Mouse (Mus musculus) stomach, embryonic 16.5 days (tissue): ENCODE measurements around the gene Eva1b. TPM values are rescaled to one million over a fixed set of nuclear protein-coding genes. Genes with fewer than 3 reads are reported as not detected.
A peak's percentile ranks its signal among the peaks of the same experiment; 100 is the strongest.

ENCODE experiments used
- ATAC-seq: fragments of 200-750 bp; cut with Nextera tagmentation; 2 replicates; pipeline ENCODE4 v1.8.0; 2017; ENCODE audit warnings: moderate number of reproducible peaks, moderate TSS enrichment; ENCODE audit not compliant: insufficient read depth, low FRiP score
- H3K27ac ChIP-seq: fragments of 300-500 bp; sonication (generic); 2 replicates; pipeline ENCODE4 v1.5.1; 2014; ENCODE audit warnings: low read length
- H3K27me3 ChIP-seq: fragments of 300-500 bp; sonication (generic); 2 replicates; pipeline ENCODE4 v1.6.1; 2014; ENCODE audit warnings: low read length, control low read depth, mixed read lengths; ENCODE audit not compliant: control insufficient read depth, insufficient read depth
- H3K36me3 ChIP-seq: fragments of 300-500 bp; sonication (generic); 2 replicates; pipeline ENCODE4 v1.6.1; 2014; ENCODE audit warnings: low read length; ENCODE audit not compliant: control insufficient read depth, insufficient read depth
- H3K4me1 ChIP-seq: fragments of 300-500 bp; sonication (generic); 2 replicates; pipeline ENCODE4 v1.6.1; 2014; ENCODE audit warnings: low read length, control low read depth, mixed read lengths; ENCODE audit not compliant: control insufficient read depth, insufficient read depth
- H3K4me2 ChIP-seq: fragments of 300-500 bp; sonication (generic); 2 replicates; pipeline ENCODE4 v1.6.1; 2014; ENCODE audit warnings: low read depth, low read length, mixed read lengths
- H3K4me3 ChIP-seq: fragments of 300-500 bp; sonication (generic); replicated peaks from 2 replicates; pipeline ENCODE4 v1.5.1; 2014; ENCODE audit warnings: mild to moderate bottlenecking, low read length
- H3K9ac ChIP-seq: fragments of 300-500 bp; sonication (generic); 2 replicates; pipeline ENCODE4 v1.6.1; 2014; ENCODE audit warnings: low read length
- H3K9me3 ChIP-seq: fragments of 300-500 bp; sonication (generic); replicated peaks from 2 replicates; pipeline ENCODE4 v1.6.1; 2016; ENCODE audit warnings: low read length, control low read depth; ENCODE audit not compliant: control insufficient read depth
- WGBS: fragments of 180-500 bp; shearing (Covaris S2); extraction: QIAGEN DNeasy Blood & Tissue Kit; methylation state at CpG from one replicate; pipeline ENCODE4 v1.1.7; 2014; 5-methylcytosine and 5-hydroxymethylcytosine counted together
- polyA plus RNA-seq: library from polyadenylated mRNA; unstranded; fragments of >200 nt; fragmentation: Nextera tagmentation; extraction: Ambion mirVana; gene quantifications from 2 replicates; pipeline ENCODE4 v1.2.1, GENCODE M21; 2015

Eva1b gene
- polyA plus RNA-seq, 1 experiment from 2014 or later, result 49.7 TPM

DNA sequence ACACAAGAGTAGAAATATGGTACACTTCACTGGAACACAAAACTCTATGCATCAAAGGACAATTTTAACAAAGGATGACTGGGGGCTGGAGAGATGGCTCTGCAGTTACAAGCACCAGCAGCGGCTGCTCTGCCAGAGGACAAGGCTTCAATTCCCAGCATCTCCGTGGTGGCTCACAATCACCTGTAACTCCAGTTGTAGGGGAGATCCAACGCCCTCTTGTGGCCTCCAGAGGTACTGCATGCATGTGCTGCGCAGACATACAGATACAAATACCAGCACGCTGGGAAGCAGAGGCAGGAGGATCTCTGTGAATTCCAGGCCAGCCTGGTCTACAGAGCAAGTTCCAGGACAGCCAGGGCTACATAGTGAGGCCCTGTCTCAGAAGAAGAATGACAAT, 9.1 kb downstream of the Eva1b start:
- H3K4me1 ChIP-seq, result peaks cover 12% of the 10 kb centered on the region; the same call in 1 of the 2 replicates
- H3K36me3 ChIP-seq, result 0 out of 2 replicates have a peak, but pooled peaks cover 3% of the 10 kb centered on the region
- H3K4me2 ChIP-seq, result no peak overlapping the region
- 0 out of 2 replicates have a peak overlapping the region, but pooled peaks have one; percentile 83 for H3K27ac ChIP-seq
- H3K9ac ChIP-seq, result no peak overlapping the region
- no peak overlapping the region for H3K4me3 ChIP-seq
- no peaks in the 10 kb centered on the region for H3K27me3 ChIP-seq
- no peaks in the 10 kb centered on the region for H3K9me3 ChIP-seq
- WGBS, result 62% methylated on average over 5 of the region's 5 CpGs
- ATAC-seq, result no peak

DNA sequence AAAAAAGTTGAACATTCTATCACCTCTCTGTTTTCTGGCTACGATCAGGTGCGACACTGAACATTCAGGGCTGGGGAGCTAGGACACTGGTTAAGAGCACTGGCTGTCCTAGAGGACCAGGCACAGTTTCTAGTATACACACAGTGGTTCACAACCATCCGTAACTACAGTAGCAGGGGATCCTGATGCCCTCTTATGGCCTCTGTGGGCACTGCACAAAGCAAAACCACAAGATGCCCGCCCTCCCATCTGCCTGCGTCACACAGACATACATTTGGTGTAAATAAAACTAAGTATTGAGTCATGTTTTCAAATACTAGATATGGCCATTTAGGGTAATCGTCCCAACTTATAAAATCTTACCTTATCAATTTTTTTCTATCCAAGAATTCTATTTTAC, 10.0 kb downstream of the Eva1b start:
- Histone ChIP-seq H3K9me3 (no peaks in the 10 kb centered on the region), H3K4me2 (no peak overlapping the region), H3K27me3 (no peaks in the 10 kb centered on the region), H3K9ac (no peak overlapping the region), H3K36me3 (0 out of 2 replicates have a peak, but pooled peaks cover 3% of the 10 kb centered on the region), H3K4me1 (peaks cover 12% of the 10 kb centered on the region), H3K27ac (no peak overlapping the region), H3K4me3 (no peak overlapping the region)
- WGBS, result 85% methylated on average over 6 of the region's 6 CpGs
- no peak for ATAC-seq

DNA sequence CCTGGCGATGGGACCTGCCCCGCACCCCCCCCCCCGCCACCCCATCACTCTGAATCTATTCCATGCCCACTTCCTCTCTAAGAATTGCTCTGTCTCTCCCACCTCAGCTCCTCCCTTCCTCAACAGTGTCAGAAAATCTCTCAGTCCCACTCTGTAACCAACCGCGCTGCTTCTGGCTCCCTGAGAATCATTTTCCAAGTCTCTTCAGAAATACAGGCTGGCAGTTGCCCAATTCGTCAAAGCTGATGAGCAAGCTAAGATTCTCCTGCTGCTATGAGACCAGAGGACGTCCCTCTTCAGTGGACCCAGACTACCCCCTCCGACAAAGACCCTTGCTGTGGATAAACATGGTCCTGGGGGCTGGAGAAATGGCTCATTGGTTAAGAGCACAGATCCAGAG, 11.9 kb downstream of the Eva1b start:
- Histone ChIP-seq H3K4me1 (peaks cover 22% of the 10 kb centered on the region), H3K36me3 (0 out of 2 replicates have a peak, but pooled peaks cover 3% of the 10 kb centered on the region), H3K27me3 (no peaks in the 10 kb centered on the region), H3K9me3 (no peaks in the 10 kb centered on the region), H3K9ac (no peak overlapping the region), H3K4me3 (no peak overlapping the region), H3K4me2 (no peak overlapping the region), H3K27ac (no peak overlapping the region)
- WGBS, result 70% methylated on average over 8 of the region's 8 CpGs
- ATAC-seq, result no peak

DNA sequence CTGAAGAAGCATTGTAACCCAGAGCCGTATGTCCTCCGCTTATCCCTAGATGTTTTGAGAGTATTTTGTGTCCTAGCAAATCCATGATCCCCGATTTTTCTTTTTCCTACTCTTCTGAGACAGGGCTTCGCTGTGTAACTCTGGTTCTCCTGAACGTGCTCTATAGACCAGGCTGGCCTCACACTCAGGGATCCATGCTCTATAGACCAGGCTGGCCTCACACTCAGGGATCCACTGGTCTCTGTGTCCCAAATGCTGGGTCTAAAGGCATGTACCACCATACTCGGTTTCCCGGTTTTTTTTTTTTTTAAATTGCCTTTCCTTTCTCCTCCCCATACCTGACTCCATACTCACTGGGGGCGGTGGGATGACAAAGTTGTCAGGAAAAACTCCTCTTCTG, 13.4 kb downstream of the Eva1b start:
- no peak overlapping the region for H3K4me2 ChIP-seq
- H3K27ac ChIP-seq, result no peak overlapping the region
- no peak overlapping the region for H3K9ac ChIP-seq
- no peak overlapping the region for H3K4me3 ChIP-seq
- 0 out of 2 replicates have a peak, but pooled peaks cover 3% of the 10 kb centered on the region for H3K36me3 ChIP-seq
- no peaks in the 10 kb centered on the region for H3K27me3 ChIP-seq
- ATAC-seq, result no peak
- H3K4me1 ChIP-seq, result peaks cover 12% of the 10 kb centered on the region
- H3K9me3 ChIP-seq, result no peaks in the 10 kb centered on the region
- whole genome bisulfite sequencing, result 89% methylated on average over 8 of the region's 8 CpGs

- Histone ChIP-seq H3K4me2 (no peak overlapping the region), H3K9ac (no peak overlapping the region), H3K27me3 (no peaks in the 10 kb centered on the region), H3K4me3 (no peak overlapping the region), H3K4me1 (peaks cover 10% of the 10 kb centered on the region), H3K36me3 (0 out of 2 replicates have a peak, but pooled peaks cover 2% of the 10 kb centered on the region), H3K9me3 (no peaks in the 10 kb centered on the region), H3K27ac (no peak overlapping the region)
- 86% methylated on average over 6 of the region's 6 CpGs for WGBS
- ATAC-seq, result no peak
These were observed 13.9 kb downstream of the Eva1b start for GRCm38 (mm10) chr4:126161456-126161855.

- Histone ChIP-seq H3K36me3 (no peaks in the 10 kb centered on the region), H3K4me2 (peak overlapping the region; percentile 91), H3K9me3 (no peaks in the 10 kb centered on the region), H3K27me3 (no peaks in the 10 kb centered on the region), H3K27ac (peak overlapping the region; percentile 94), H3K4me1 (peaks cover 10% of the 10 kb centered on the region), H3K4me3 (peak overlapping the region; percentile 54), H3K9ac (peak overlapping the region; percentile 82)
- 61% methylated on average over 9 of the region's 9 CpGs for WGBS
- ATAC-seq, result no peak
These were observed 14.4 kb downstream of the Eva1b start for GRCm38 (mm10) chr4:126161986-126162385.

- H3K4me3 ChIP-seq, result peak overlapping the region; percentile 54
- H3K4me2 ChIP-seq, result peak overlapping the region; percentile 91
- H3K27me3 ChIP-seq, result no peaks in the 10 kb centered on the region
- under 1% methylated on average over 44 of the region's 44 CpGs for WGBS
- H3K27ac ChIP-seq, result peak overlapping the region; percentile 94
- peaks cover 10% of the 10 kb centered on the region for H3K4me1 ChIP-seq
- H3K36me3 ChIP-seq, result no peaks in the 10 kb centered on the region
- no peaks in the 10 kb centered on the region for H3K9me3 ChIP-seq
- peak overlapping the region; percentile 82 for H3K9ac ChIP-seq
- peak; percentile 93 for ATAC-seq
These were observed 15.1 kb downstream of the Eva1b start for GRCm38 (mm10) chr4:126162544-126163066.

DNA sequence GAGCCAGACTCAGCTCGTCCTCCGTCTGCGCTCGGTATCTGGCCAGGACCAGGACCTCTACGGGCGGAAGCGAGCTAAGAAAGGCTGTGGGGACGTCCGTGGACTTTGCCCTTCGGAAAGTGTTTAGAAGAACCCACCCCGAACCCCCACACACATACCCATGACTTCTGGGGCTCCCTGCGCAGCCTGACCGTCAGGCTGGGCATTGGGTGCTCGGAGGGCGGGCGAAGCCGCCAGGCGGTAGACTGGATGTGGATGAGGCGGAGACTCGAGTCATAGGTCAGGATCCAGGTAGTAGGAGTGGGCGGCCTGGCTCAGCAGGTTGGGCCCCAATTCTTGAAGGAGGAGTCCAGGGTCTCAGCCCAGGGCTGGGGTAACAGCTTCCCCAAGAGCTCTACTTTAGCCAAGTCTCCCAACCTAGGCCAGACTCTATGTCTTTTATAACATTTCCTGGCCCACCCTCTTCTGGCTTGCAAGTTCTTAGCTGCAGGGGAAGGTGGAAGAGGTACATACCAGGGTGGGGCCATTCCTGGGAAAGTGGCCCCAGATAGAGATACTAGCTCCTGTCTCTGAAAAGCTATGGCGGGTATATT, 15.6 kb downstream of the Eva1b start, which contains the start of gene Sh3d21:
TSS of gene Sh3d21 (minus strand) at position 425 of the 593 bp plus-strand sequence.
- peak; percentile 51 for ATAC-seq
- Histone ChIP-seq H3K4me1 (peaks cover 10% of the 10 kb centered on the region), H3K27ac (peak within 1 kb of the TSS; percentile 94), H3K9ac (peak within 1 kb of the TSS; percentile 82), H3K4me2 (peak within 1 kb of the TSS; percentile 91), H3K27me3 (no peaks in the 10 kb centered on the region), H3K36me3 (no peaks in the 10 kb centered on the region), H3K9me3 (no peaks in the 10 kb centered on the region), H3K4me3 (peak within 1 kb of the TSS; percentile 54)
- WGBS, result 4% methylated on average over 22 of the region's 22 CpGs

DNA sequence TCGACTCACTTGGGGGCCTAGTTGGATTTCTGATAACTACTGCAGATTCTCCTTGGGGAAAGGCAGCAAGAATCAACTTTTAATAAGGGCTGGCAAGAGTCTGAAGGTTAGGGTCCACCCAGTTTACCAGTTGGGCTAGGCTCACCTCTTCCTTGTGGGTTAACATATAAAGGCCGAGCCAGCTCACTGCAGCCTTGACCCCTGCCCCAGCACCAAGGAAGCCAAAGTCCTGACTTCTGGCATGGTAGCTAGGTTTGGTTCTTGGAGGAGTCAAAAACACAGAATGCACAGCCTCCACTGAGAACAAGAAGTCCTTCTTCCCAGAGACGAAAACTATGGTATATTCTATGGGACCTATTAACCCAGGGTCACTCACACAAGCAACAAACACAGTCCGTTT, 16.1 kb downstream of the Eva1b start:
- H3K4me2 ChIP-seq, result peak overlapping the region; percentile 91
- no peaks in the 10 kb centered on the region for H3K27me3 ChIP-seq
- peaks cover 10% of the 10 kb centered on the region for H3K4me1 ChIP-seq
- no peak for ATAC-seq
- no peaks in the 10 kb centered on the region for H3K9me3 ChIP-seq
- peak overlapping the region; percentile 54; the same call in 1 of the 2 replicates for H3K4me3 ChIP-seq
- H3K36me3 ChIP-seq, result peaks cover 3% of the 10 kb centered on the region; the same call in 1 of the 2 replicates
- H3K9ac ChIP-seq, result no peak overlapping the region
- peak overlapping the region; percentile 94 for H3K27ac ChIP-seq
- 48% methylated on average over 4 of the region's 4 CpGs for WGBS
